Mouse (Mus musculus): ENCODE measurements around the gene 9430038I01Rik. TPM values are rescaled to one million over a fixed set of nuclear protein-coding genes. Genes with fewer than 3 reads are reported as not detected.
A peak's percentile ranks its signal among the peaks of the same experiment; 100 is the strongest.
"Not testable (repeated sequence)": the region's sequence is repeated elsewhere in the genome, so short reads cannot be mapped to it uniquely, and the experiment has no call there.

9430038I01Rik gene
- total RNA-seq (2021): 10 to 100 TPM; 14.3 to 15.3 TPM
- long read RNA-seq, experiment 1, partial matches to known transcripts: 0 of 9 reads
- long read RNA-seq, experiment 1, other reads (novel, unspliced or antisense): 4 of 9 reads
- long read RNA-seq, experiment 2, transcript 9430038I01Rik-201 (4 exons, 1,126 nt): major isoform, 9 of 17 reads
- long read RNA-seq, experiment 2, partial matches to known transcripts: 0 of 17 reads
- long read RNA-seq, experiment 2, other reads (novel, unspliced or antisense): 3 of 17 reads

DNA sequence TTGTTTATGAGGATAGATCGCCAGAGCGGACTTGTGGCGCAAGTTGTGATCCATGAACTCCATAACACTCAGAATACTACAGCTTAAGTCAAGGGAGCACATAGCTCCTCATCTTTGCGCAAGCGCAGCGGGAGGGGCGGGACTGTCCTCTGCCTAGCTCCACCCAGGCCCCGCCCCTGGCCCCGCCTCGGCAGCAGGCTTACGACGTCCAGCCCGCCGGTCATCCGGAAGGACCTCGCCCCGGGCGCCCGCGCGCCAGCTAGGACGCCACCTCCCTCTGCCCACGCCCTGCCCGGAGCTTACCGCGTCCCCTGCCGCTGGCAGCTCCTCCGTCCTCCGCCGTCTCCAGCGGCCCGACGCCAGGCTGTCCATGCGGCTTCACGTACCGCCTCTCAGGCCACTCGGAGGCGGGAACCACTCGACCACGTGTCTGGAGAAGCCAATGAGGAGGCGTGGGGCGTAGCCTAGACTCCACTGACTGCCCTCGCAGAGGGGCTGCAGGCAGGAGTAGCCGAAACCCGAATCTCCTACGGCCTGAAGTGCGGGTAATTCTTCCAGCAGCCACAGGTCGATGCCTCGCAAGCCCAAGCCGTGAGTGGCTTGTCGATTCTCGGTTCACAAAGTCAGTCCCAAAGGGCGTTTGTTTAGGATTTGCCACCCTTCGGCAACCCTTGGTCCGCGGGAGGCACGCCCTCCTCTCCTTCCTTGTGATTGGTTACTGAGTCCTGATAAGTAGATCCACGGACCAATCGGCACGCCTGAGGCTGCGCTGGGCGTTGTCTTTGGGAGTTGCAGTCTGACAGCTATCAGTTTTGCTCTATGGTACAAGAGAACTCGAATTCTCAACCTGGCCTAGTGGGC, at the start of gene 9430038I01Rik:
Gene 9430038I01Rik (minus strand): TSS at position 426 of the 861 bp plus-strand sequence.
- peak; percentile 88 to 97 for DNase-seq (ENCODE audit: low spot score in 2 of 2)

- no peak for DNase-seq (ENCODE audit: low spot score in 2 of 2)
Observed at GRCm38 (mm10) chr7:137445321-137445720, 34.8 kb upstream of the 9430038I01Rik start.

GRCm38 (mm10) chr7:137442951-137443350, 32.4 kb upstream of the 9430038I01Rik start:
- DNase-seq (ENCODE audit: low spot score in 2 of 2): no peak

- DNase-seq (ENCODE audit: low spot score in 2 of 2): not testable (repeated sequence)
Observed at GRCm38 (mm10) chr7:137438962-137439361, 28.4 kb upstream of the 9430038I01Rik start.

- DNase-seq (ENCODE audit: low spot score in 2 of 2): no peak
Observed at GRCm38 (mm10) chr7:137438179-137438550, 27.6 kb upstream of the 9430038I01Rik start.

DNA sequence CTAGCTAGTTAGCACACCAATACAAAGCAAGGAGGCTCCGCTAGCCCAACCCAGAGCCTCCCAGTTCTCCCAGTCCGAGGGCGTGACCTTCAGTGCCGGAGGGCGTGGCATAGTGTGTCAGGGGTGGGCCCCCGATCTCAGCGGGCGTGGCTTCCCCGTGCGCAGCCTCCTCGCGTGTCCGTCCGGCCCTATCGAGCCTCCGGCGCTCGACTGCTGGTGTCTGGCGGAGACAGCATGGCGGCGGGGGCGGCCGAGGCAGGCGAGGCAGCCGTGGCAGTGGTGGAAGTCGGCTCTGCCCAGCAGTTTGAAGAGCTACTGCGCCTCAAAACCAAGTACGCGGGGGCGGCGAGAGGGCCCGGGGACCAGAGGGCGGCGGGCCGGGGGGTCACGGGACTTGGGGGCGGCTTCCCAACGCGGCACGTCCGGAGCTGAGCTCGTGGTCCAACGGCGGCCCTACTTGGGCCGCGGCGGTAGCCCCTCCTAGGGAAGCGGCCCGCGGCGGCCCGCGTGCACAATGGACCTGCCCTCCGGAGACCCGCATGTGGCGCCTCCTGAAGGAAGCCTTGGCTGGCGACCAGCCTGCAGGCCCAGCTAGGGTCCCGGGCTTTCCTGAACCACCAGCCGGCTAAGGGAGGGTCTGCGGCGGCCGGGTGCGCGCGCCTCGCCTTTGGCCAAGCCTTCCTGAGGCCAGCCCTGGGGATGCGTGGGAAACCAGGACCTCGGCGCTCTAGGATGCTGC, 27.0 kb upstream of the 9430038I01Rik start, which contains the start of gene Glrx3:
Gene Glrx3 (plus strand): TSS at position 175 of the 739 bp plus-strand sequence.
- peak; percentile 88 for DNase-seq (ENCODE audit: low spot score in 2 of 2)

- DNase-seq (ENCODE audit: low spot score in 2 of 2): no peak
Observed at GRCm38 (mm10) chr7:137436901-137437300, 26.3 kb upstream of the 9430038I01Rik start.

GRCm38 (mm10) chr7:137431769-137432603, 21.4 kb upstream of the 9430038I01Rik start:
- DNase-seq (ENCODE audit: low spot score in 2 of 2): no peak

DNA sequence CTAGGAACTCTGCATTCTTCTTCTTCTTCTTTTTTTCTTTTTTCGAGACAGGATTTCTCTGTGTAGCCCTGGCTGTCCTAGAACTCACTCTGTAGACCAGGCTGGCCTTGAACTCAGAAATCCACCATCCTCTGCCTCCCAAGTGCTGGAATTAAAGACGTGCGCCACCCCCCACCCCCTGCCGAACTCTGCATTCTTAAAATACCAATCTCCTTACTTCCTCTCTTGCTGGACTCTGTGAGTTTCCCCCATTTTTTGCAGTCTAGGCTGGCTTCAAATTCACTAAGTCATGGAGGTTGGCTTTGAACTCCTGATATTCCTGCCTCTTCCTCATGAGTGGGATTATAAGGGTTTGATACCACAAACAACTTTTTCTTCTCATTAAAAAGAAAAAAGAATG, 16.1 kb upstream of the 9430038I01Rik start:
- DNase-seq (ENCODE audit: low spot score in 2 of 2): no peak

DNA sequence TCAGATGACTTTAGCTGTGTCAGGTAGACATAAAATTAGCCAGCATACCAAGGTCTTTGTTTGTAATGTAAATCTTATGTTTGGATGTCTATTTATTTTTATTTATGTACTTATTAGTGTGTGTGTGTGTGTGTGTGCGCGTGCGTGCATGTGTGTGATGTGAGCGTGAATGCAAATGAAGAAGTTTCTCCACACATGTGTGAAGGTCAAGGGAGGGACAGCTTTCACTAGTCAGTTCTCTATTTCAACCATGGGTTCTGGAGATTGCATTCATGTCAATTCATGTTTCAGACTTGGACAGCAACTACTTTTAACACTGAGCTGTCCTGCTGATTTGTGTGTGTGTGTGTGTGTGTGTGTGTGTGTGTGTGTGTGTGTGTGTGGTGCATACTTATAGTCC, 10.7 kb upstream of the 9430038I01Rik start:
- no peak for DNase-seq (ENCODE audit: low spot score in 2 of 2)

GRCm38 (mm10) chr7:137420550-137420949, 10.0 kb upstream of the 9430038I01Rik start:
- DNase-seq (ENCODE audit: low spot score in 2 of 2): no peak

GRCm38 (mm10) chr7:137414710-137415109, 4.1 kb upstream of the 9430038I01Rik start:
- DNase-seq (ENCODE audit: low spot score in 2 of 2): no peak

DNA sequence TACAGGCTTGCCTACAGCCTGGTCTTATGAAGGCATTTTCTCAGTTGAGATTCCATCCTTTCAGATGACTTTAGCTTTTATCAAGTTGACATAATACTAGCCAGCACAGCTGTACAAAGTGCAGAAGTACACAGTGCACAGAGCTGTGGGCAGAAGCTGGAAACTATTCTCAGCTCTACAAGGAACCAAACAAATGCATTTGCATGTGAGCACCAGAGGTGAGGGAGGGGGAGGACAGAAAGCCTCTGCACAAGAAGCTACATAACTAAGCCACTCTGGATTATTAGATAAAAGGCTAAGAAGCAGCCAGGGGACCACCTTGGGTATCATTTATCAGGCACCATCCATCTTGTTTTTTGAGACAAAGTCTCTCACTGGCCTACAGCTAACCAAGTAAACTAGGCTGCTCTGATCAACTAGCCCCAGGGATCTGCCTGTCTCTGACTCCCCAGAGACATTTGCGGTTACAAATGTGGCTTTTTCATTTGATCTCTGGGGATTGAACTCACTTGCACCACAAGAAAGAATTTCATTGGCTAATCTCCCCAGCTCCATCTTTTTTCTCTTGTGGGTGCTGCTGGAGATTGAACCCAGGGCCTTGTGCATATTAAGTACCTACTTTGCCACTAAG, 3.0 kb downstream of the 9430038I01Rik start:
- DNase-seq (ENCODE audit: low spot score in 2 of 2): no peak

GRCm38 (mm10) chr7:137404146-137404545, 6.4 kb downstream of the 9430038I01Rik start:
- DNase-seq (ENCODE audit: low spot score in 2 of 2): no peak

DNA sequence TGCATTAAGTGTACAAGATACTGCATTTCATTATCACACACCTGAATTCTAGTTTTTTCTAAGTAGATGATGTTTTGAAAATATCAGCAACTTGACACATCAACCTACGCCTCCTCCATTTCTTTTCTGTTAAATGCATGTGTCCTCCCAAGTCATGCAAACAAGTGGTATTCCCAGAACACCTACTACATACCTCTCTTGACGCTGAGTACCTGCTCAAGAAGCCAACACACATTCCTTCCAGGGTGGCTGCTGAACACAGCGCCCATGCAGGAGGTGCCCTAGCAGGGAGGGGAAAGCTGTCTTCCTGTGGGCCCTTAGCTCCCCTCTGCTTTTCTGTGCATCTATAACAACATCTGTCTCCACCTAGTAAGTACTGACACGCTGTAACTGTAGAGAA, 11.6 kb downstream of the 9430038I01Rik start:
- no peak for DNase-seq (ENCODE audit: low spot score in 2 of 2)

DNA sequence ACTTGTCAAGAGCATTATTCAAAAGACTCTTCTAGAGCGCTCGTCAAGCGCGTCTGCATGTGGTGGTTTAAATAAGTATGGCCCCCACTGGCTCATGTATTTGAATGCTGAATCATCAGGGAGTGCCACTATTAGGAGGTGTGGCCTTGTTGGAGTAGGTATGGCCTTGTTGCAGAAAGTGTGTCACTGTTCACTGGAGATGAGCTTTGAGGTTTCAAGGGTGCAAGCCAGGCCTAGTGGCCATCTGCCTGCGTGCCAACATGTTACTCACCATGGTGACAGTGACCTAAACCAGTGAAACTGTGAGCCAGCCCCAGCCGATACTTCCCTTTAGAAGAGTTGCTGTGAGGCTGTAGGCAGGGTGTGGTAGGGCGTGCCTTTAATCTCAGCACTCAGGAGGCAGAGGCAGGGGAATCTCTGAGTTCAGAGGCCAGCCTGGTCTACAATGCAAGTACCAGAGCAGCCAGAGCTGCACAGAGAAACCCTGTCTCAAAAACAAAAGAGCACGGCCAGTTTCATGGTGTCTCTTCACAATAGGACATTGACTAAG, 13.1 kb downstream of the 9430038I01Rik start:
- DNase-seq (ENCODE audit: low spot score in 2 of 2): peak in 1 of 2 experiments; percentile 6

- no peak for DNase-seq (ENCODE audit: low spot score in 2 of 2)
Observed at GRCm38 (mm10) chr7:137395421-137395820, 15.1 kb downstream of the 9430038I01Rik start.

DNA sequence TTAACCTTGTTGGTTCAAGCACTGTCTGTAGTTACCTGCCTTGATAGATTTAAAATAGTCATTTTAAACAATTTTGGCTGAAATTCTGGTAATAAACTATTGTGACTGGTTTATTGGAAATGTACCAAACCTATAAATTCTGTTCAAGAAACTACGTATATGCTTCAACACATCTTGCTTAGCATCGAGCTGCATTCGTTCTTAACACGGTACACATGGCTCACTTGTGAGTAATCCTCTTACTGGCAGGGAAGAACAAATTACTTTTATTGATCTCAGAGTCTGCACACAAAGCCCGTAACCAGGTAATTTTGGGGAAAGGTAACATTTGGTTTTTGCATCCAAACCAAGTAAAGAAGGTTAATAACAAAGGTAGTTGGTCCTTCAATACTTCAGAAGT, 22.7 kb downstream of the 9430038I01Rik start:
- no peak for DNase-seq (ENCODE audit: low spot score in 2 of 2)

DNA sequence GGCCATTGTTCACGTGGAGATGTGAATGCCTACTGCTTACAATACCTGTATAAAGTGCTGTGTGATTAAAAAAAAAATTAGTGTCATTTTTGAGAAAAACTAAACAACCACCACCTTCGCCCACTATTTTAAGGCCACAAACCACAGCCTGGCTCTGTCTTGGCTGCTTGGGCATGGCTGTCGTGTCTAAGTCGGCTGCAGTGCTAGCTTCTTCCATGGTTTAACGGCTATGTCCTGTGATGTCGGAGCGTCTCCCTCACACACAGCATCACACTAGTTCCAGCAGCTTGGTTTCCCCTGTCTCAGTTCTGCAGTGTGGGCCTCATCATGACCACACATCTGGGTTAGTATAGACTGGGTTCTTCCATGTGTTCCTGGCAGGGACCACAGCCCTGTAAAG, 35.6 kb downstream of the 9430038I01Rik start:
- DNase-seq (ENCODE audit: low spot score in 2 of 2): no peak

DNA sequence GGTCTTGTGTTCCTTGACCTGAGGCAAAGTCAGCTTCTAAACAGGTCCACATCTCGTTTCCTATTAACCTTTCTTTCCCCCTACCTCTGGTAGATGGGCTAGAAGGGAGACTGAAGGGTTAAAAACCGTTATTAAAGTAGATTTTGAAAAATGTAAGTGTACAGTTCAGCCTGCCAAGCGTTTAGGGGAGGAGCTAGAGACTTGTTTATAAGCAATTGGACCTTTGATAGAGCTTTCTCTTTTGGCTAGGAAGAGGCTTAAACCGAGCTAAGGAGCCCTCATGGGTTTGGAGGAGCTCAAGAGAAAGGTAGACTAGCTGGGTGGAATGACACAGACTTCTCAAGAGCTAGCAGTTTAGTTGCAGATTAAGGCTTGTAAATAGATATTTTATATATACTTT, 38.8 kb downstream of the 9430038I01Rik start:
- DNase-seq (ENCODE audit: low spot score in 2 of 2): no peak

All from adrenal gland, postnatal 4 days (tissue).